Mouse (Mus musculus): ENCODE data around the gene Cfap97.

- TF ChIP-seq CTCF (IDR thresholded peaks at IDR 0.05; ENCODE audit: insufficient read depth, low read depth, low read length) (no peak), POLR2A (IDR thresholded peaks at IDR 0.05; ENCODE audit: insufficient read depth, low read depth, low read length) (no peak)
Measured at GRCm38 (mm10) chr8:46149782-46150181, 1.8 kb upstream of the Cfap97 start.
